Mouse (Mus musculus): ENCODE measurements around the gene Neil1.

Gene Neil1

GRCm38 (mm10) chr9:57148144-57148878 is at the start of gene Neil1:
Gene Neil1 (minus strand): TSS chr9:57148305.
- CTCF ChIA-PET, result interaction anchor here (0.8 to 2.0 kb wide), 2 partner anchors 10 to 17 kb away, joined by 3 to 6 read pairs; partner anchors contain the start of gene Commd4

- CTCF ChIA-PET, result no interaction called here
Observed at GRCm38 (mm10) chr9:57197414-57197813, 49.3 kb upstream of the Neil1 start.

GRCm38 (mm10) chr9:57196708-57197107 is 48.6 kb upstream of the Neil1 start:
- CTCF ChIA-PET, result no interaction called here

GRCm38 (mm10) chr9:57168411-57168810 is 20.3 kb upstream of the Neil1 start:
- CTCF ChIA-PET, result no interaction called here

- CTCF ChIA-PET, result no interaction called here
Observed at GRCm38 (mm10) chr9:57166173-57166572, 18.1 kb upstream of the Neil1 start.

GRCm38 (mm10) chr9:57163137-57163536 is 15.0 kb upstream of the Neil1 start:
- CTCF ChIA-PET, result no interaction called here

- CTCF ChIA-PET, result no interaction called here
Observed at GRCm38 (mm10) chr9:57162496-57162895, 14.4 kb upstream of the Neil1 start.

GRCm38 (mm10) chr9:57158506-57158905 is 10.4 kb upstream of the Neil1 start:
- CTCF ChIA-PET, result interaction anchor here (1.9 kb wide), 1 partner anchor 9 kb away, joined by 6 read pairs; no protein-coding TSS in a partner anchor

- CTCF ChIA-PET, result interaction anchor here (1.9 kb wide), 1 partner anchor 9 kb away, joined by 6 read pairs; no protein-coding TSS in a partner anchor
Observed at GRCm38 (mm10) chr9:57158013-57158470, 9.9 kb upstream of the Neil1 start, which contains the start of gene Commd4. Gene Commd4 (minus strand): TSS chr9:57158331.

GRCm38 (mm10) chr9:57157499-57157898 is 9.4 kb upstream of the Neil1 start:
- CTCF ChIA-PET, result interaction anchor here (1.9 kb wide), 1 partner anchor 8 kb away, joined by 6 read pairs; no protein-coding TSS in a partner anchor

GRCm38 (mm10) chr9:57156823-57157222 is 8.7 kb upstream of the Neil1 start:
- CTCF ChIA-PET, result no interaction called here

- CTCF ChIA-PET, result no interaction called here
Observed at GRCm38 (mm10) chr9:57156383-57156782, 8.3 kb upstream of the Neil1 start.

GRCm38 (mm10) chr9:57152331-57152730 is 4.2 kb upstream of the Neil1 start:
- CTCF ChIA-PET, result no interaction called here

- CTCF ChIA-PET, result interaction anchor here (2.0 kb wide), 1 partner anchor 8 kb away, joined by 6 read pairs; the partner anchor contains the start of gene Commd4
Observed at GRCm38 (mm10) chr9:57150192-57150591, 2.1 kb upstream of the Neil1 start.

- CTCF ChIA-PET, result interaction anchor here (2.0 kb wide), 1 partner anchor 9 kb away, joined by 6 read pairs; the partner anchor contains the start of gene Commd4
Observed at GRCm38 (mm10) chr9:57149021-57149420, 916 bp upstream of the Neil1 start.

GRCm38 (mm10) chr9:57147205-57148143 is 631 bp downstream of the Neil1 start:
- CTCF ChIA-PET, result interaction anchor here (0.6 to 0.8 kb wide), 2 partner anchors 16 to 70 kb away, joined by 3 read pairs; no protein-coding TSS in a partner anchor

GRCm38 (mm10) chr9:57146451-57147066 is 1.5 kb downstream of the Neil1 start:
- CTCF ChIA-PET, result no interaction called here

- CTCF ChIA-PET, result no interaction called here
Observed at GRCm38 (mm10) chr9:57144830-57145229, 3.3 kb downstream of the Neil1 start.

- CTCF ChIA-PET, result no interaction called here
Observed at GRCm38 (mm10) chr9:57143212-57143611, 4.9 kb downstream of the Neil1 start.

GRCm38 (mm10) chr9:57141417-57142353 is 6.4 kb downstream of the Neil1 start:
- CTCF ChIA-PET, result interaction anchor here (0.6 kb wide), 1 partner anchor 691 kb away, joined by 3 read pairs; no protein-coding TSS in a partner anchor
